Mouse (Mus musculus) liver, postnatal 0 days (tissue): ENCODE data around the gene Heca.

Source experiments
- CTCF ChIP-seq: sonication (generic); IDR thresholded peaks from 2 replicates; pipeline ENCODE4 v1.5.1; 2016; ENCODE audit warnings: antibody characterized with exemption, low read depth
- EP300 ChIP-seq: IDR thresholded peaks from 2 replicates; pipeline ENCODE4 v1.6.1; 2016; ENCODE audit warnings: antibody characterized with exemption, low read depth, mild to moderate bottlenecking

DNA sequence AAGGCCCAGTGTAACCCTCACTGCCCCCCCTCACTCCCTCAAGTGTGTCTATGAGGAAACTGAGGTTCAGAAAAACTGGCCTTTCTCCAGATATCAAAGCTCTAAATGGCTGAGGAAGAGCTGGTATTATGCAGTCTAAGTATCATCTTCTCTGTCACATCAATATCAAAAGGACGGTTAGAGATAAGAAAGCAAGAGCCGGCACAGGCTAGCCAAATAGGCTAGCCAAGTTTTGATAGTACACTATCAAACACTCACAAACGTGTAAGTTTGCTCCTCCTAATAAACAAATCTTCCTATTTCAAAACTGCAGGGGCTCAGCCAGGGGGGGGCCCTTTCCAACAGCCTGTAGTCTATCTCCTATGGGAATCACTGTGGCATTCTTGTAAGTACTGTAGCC, 1.8 kb downstream of the Heca start:
- TF ChIP-seq CTCF (no peak), EP300 (peak; percentile 82)
